Mouse (Mus musculus) bone marrow macrophage, adult 2 months (primary cell): ENCODE measurements around the gene Trmt10c.

ENCODE experiments used
- CTCF ChIP-seq: IDR thresholded peaks from 2 replicates; pipeline ENCODE4 v1.5.1; 2012; ENCODE audit warnings: low read depth, mild to moderate bottlenecking, low read length, moderate library complexity
- POLR2A ChIP-seq: IDR thresholded peaks from 2 replicates; pipeline ENCODE4 v1.6.1; 2012; ENCODE audit warnings: mild to moderate bottlenecking, low read depth, low read length, borderline replicate concordance

DNA sequence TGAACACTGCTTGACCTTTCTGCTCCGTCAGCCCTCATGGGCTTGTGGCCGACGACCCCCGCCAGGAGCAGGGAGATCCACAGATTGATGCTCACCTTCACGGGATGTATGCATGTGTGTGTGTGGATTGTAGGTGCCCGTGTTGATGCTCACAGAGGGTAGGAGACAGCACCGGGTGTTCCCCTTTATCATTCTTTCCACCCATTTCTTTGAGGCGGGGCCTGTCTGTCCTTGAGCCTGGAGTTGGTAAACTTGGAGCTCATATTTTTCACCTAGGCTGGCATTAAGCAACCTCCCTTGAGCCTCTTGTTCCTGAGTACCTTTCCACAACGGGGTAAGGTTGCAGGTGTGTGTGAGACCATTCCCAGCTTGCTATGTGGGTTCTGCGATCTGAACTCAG, 20.5 kb upstream of the Trmt10c start:
- no peak for TF ChIP-seq CTCF
- no peak for TF ChIP-seq POLR2A
